Mouse (Mus musculus) C2C12 (cell line): Measurements from ENCODE around the gene Xylt1.

Experiments used
- CEBPB ChIP-seq: IDR thresholded peaks from one replicate; pipeline ENCODE4 v1.6.1; 2011; ENCODE audit warnings: low read depth, mild to moderate bottlenecking, control low read depth, moderate library complexity
- CTCF ChIP-seq: IDR thresholded peaks from one replicate; pipeline ENCODE4 v1.5.1; 2011; ENCODE audit not compliant: control insufficient read depth, insufficient read depth, insufficient read length
- FOSL1 ChIP-seq: IDR thresholded peaks from one replicate; pipeline ENCODE4 v1.8.0; 2011; ENCODE audit warnings: mild to moderate bottlenecking, low read length; ENCODE audit not compliant: poor library complexity, insufficient read depth, severe bottlenecking
- MAX ChIP-seq: IDR thresholded peaks from one replicate; pipeline ENCODE4 v1.6.1; 2011; ENCODE audit warnings: mild to moderate bottlenecking, control low read depth
- MYOD1 ChIP-seq: IDR thresholded peaks from one replicate; pipeline ENCODE4 v1.6.1; 2011; ENCODE audit warnings: low read depth; ENCODE audit not compliant: control insufficient read depth, insufficient read length
- MYOG ChIP-seq: IDR thresholded peaks from one replicate; pipeline ENCODE4 v1.6.1; 2011; ENCODE audit not compliant: control insufficient read depth, insufficient read length; ENCODE audit errors: extremely low read depth
- USF1 ChIP-seq: IDR thresholded peaks from one replicate; pipeline ENCODE4 v1.6.1; 2011; ENCODE audit warnings: low read depth, mild to moderate bottlenecking, control low read depth, moderate library complexity

DNA sequence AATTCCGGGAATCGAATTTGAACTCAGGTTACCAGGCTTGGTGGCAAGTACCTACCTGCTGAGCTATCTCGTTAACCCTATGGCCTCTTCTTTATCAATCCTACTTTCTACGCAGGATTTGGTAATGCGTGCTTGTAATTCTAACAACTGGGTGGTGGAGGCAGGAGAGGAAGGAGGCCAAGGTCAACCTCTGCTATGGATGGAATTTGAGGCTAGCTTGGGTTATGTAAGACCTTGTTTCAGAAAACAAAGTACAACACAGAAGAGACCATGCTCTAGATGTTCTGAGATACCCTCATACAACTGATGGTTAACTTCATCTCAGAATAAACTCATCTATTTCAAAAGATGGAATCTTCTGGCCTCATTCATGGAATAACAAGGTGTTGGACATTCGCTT lies 17.1 kb downstream of the Xylt1 start:
- no peak for TF ChIP-seq CTCF
- TF ChIP-seq CEBPB, result no peak
- no peak for TF ChIP-seq USF1
- TF ChIP-seq MAX, result no peak
- TF ChIP-seq FOSL1, result no peak
- TF ChIP-seq MYOG, result no peak
- no peak for TF ChIP-seq MYOD1
